Mouse (Mus musculus) gastrocnemius, adult 8-10 months (tissue): Measurements from ENCODE around the gene Cdca7l. TPM values are rescaled to one million over a fixed set of nuclear protein-coding genes. Genes with fewer than 3 reads are reported as not detected.
"Not testable (repeated sequence)": the region's sequence is repeated elsewhere in the genome, so short reads cannot be mapped to it uniquely, and the experiment has no call there.

Experiments
- DNase-seq, 2 experiments: peaks; one replicate each; pipeline ENCODE4 v3.0.0; 2022; ENCODE audit warnings: low spot score in 2 of 2
- total RNA-seq, 4 experiments: library from RNA; stranded (reverse); gene quantifications; 2 replicates each; pipeline ENCODE4 v1.2.4; 2022

Gene Cdca7l
- under 1 TPM in 1 of 4 experiments, not detected in 3; 0.10 TPM for total RNA-seq

- not testable (repeated sequence) for DNase-seq
Observed at GRCm38 (mm10) chr12:117803989-117804388, at the start of gene Cdca7l. Gene Cdca7l (plus strand): TSS chr12:117804289.

DNA sequence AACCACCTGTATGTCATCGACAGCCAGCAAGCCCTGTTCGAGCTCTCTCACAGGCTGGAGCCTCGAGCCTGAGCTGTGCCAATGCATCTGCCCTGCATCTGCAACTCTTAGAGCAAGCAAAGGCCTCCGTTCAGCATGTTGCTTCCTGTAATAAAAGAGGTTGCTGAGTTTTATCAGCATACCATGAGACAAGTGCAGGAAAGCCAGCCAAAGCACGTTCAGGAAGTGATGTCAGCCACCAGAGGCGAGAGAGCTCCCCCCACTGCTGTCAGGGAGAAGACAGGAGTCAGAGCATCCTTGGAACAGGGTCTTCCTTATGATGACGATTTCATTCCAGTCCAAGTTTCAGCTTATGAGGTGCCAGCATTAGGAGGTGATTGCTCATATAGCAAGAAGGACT lies 48.1 kb upstream of the Cdca7l start:
- no peak for DNase-seq

DNA sequence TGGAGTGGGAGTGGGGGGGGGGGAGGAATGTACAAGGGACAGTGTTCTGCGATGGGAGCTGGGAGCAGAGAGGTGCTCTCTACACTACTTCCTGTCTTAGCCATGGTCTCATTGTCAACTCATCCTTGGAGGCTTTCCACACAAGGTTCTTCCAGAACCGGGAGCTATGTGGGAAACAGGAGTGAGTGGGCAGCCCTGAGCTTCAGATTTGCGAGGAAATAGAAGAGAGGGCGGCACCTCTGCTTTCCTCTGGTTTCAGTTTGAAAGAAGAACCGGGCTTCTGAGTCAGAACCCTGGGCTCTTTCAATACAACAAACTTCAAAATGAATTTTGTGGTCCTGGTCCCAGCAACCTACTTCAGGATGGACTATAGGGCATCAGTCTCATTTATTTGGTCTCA lies 43.7 kb upstream of the Cdca7l start:
- DNase-seq = no peak

GRCm38 (mm10) chr12:117760846-117761245 lies 43.2 kb upstream of the Cdca7l start:
- DNase-seq = no peak

DNA sequence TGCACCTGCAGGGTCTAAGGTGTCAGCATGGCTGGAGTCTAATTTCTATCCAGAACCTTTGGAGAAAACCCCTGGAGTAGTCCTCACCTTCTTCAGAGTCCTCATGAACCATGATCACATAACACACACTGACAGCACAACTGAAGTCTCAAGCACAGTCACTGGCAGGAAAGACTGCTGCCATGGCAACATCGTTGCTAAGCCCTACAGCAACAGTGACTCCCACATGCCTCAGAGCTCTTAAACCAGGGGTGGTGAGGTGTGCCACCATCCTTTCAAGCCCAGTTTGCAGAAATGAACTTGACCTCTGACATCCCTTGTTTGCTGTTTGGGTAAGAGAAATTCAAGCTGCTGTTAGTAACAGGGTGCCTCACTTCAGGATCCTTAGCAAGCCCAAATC lies 42.4 kb upstream of the Cdca7l start:
- no peak for DNase-seq

DNA sequence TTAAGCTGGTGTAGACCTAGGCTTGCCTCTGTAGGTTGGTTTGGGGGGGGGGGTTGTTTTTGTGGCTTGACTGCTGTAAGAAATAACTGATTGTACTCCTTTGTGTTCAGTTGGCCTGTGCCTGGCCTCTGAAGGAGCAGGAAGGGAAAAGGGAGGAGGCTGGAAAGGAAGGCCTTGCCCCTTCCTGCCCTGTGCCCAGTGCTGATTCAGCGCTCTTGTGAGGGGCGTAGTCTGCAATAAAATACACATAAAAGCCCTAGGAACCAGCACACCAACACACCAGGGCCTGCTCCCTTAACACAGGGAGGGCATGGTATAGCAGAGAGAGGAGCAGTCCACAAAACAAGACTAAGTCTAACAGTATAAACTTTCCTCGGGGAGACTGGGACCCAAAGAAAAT lies 40.8 kb upstream of the Cdca7l start:
- DNase-seq = no peak

GRCm38 (mm10) chr12:117764839-117765238 lies 39.2 kb upstream of the Cdca7l start:
- DNase-seq = peak; percentile 14

DNA sequence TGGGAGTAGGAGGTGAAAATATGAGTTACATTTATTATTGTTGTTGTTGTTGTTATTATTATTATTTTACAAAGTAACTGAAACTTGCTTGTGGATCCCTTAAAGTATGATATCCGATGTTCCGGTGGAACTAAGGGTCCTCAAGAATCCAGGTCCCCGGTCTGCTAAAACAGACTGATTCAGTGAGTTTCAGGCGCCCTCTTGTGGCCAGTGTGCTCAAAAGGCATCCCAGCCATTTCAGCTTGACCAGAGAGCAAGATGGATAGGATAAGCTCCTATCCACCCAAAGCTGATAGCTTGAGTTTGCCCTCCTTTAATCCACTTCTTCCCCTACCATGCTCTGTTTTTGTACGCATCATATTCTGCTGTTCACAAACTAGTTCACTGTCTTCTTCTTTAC lies 35.0 kb upstream of the Cdca7l start:
- peak; percentile 8 to 12 for DNase-seq

GRCm38 (mm10) chr12:117770211-117770610 lies 33.9 kb upstream of the Cdca7l start:
- DNase-seq = no peak

- DNase-seq = no peak
Observed at GRCm38 (mm10) chr12:117771156-117771555, 32.9 kb upstream of the Cdca7l start.

DNA sequence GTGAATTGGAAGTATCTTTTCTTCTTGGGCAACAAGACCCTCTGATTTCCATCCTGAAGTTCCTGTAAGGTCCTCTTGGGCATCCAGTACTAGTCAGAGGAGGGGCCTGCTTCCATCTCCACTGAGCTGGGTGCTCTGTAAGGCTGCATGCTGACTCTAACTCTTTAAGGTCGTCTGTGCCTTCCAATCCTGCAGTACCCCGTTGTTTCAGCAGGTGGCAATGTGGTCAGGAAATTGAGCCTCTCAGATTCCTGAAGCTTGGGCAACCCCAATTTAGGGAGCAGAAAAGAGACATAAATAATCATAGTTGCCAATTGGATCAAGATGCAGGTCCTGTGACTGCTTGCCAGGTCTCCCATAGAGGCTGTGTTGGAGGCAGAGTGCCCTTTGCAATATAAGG lies 31.5 kb upstream of the Cdca7l start:
- DNase-seq = peak in 1 of 2 experiments; percentile 4

GRCm38 (mm10) chr12:117776841-117777240 lies 27.2 kb upstream of the Cdca7l start:
- DNase-seq = no peak

- no peak for DNase-seq
Observed at GRCm38 (mm10) chr12:117781360-117781759, 22.7 kb upstream of the Cdca7l start.

DNA sequence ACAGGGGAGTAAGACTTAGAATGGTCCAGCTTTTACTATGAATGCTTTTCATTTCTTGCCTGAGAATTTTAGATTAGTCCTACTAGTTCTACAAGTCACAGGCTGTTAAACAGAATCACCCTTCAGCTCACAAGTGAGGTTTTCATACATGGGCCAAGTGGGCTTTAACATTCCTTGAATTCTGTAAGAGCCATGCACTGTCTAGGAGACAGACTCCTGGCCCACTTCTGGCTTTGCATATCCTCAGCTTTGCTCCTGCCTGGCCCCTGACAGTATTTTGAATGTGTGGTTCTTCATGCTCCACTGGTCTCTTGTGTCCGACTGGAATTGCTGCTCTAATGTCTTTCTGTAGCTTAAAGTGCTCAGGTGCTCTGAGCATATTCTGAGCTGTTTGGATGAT lies 20.7 kb upstream of the Cdca7l start:
- DNase-seq = no peak

- DNase-seq = no peak
Observed at GRCm38 (mm10) chr12:117786621-117787020, 17.5 kb upstream of the Cdca7l start.

GRCm38 (mm10) chr12:117788513-117789011 lies 15.5 kb upstream of the Cdca7l start:
- no peak for DNase-seq

GRCm38 (mm10) chr12:117789017-117789416 lies 15.1 kb upstream of the Cdca7l start:
- DNase-seq = no peak

GRCm38 (mm10) chr12:117795303-117795702 lies 8.8 kb upstream of the Cdca7l start:
- DNase-seq = no peak

DNA sequence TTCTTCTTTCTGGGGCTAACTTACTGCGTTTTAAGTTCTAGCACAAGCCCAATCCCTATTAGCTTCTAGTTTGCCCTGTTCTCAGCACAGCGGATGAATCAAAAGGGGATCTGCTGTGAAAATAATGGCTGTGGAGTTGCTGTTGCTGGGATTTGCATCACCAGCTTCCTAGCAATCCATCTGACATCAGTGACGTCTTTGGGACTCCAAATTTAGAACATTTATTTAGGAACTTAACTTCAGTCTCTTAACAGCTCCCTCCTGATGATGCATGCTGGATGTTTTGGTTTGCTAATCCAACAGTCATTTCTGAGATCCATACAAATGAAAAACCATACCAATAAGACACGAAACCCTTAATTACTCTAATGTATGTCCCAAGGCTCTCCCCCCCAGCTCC lies 1.5 kb downstream of the Cdca7l start:
- DNase-seq = no peak

- no peak for DNase-seq
Observed at GRCm38 (mm10) chr12:117806007-117806451, 1.9 kb downstream of the Cdca7l start.

DNA sequence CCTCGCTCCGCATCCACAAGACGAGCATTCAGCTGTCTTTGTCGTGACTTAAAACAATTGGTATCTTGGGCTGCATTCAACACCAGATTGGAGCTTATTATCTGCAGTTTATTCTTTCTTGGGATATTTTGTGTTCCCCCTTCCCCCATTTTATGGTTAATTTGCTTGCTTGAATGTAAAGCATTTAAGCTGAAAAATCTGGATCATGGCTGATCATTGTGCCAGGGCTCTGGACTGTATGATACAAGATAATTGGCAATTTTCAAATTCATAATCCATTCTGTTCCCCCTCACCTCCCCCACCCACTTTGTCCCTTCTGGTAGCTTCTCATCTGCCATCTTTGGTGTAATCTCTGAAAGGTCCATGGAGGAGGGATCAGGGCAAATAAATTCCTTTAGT lies 2.4 kb downstream of the Cdca7l start:
- no peak for DNase-seq

DNA sequence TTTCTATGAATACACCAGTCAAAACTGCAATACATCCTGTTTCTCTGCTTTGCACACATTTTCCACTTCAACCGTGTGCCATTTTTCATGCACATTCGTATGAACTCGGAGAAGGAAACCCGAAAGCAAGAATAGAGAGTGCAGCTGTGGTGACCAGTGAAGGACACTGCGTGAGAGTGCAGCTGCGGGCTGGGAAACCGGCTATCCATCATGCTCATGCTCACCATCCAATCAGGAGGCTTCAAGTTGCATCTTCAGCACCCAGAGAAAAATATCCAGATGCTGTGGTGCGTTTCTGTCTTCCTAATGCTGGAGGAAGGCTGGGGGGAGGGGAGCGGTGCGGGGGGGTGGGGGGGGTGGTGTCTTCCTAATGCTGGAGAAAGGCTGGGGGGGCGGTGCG lies 3.5 kb downstream of the Cdca7l start:
- no peak for DNase-seq

- no peak for DNase-seq
Observed at GRCm38 (mm10) chr12:117808355-117809326, 4.6 kb downstream of the Cdca7l start.
